Mouse (Mus musculus) kidney, postnatal 25 days (tissue): Measurements from ENCODE around the gene Olfr1324.
"Not testable (repeated sequence)": the region's sequence is repeated elsewhere in the genome, so short reads cannot be mapped to it uniquely, and the experiment has no call there.

ENCODE experiments used
- DNase-seq, 2 experiments: peaks; one replicate each; pipeline ENCODE4 v3.0.0; 2021; ENCODE audit warnings: mixed read lengths in 2 of 2

Gene Olfr1324

DNA sequence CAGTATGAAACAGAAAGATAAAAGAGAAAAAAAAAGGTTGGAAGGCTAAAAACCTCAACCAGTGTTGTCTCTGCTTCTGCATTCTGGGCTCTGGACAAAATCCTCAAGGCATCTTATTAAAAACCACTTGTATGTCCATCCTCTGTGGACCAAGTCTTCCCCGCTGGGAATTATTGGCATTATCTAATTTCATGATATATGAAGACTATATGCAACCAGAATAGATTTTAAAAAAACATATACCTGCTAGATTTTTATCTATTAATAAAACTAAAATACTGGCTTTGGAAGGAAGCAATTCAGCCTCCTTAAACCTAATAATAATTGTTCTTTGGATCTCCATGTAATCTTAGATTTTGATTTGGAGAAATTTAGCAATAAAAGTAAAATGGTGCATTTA is at the start of gene Olfr1324:
Gene Olfr1324 (minus strand): TSS at position 101 of the 400 bp plus-strand sequence.
- DNase-seq: no peak

- DNase-seq: not testable (repeated sequence)
Measured at GRCm38 (mm10) chrX:50470341-50470740, 42.0 kb upstream of the Olfr1324 start.

DNA sequence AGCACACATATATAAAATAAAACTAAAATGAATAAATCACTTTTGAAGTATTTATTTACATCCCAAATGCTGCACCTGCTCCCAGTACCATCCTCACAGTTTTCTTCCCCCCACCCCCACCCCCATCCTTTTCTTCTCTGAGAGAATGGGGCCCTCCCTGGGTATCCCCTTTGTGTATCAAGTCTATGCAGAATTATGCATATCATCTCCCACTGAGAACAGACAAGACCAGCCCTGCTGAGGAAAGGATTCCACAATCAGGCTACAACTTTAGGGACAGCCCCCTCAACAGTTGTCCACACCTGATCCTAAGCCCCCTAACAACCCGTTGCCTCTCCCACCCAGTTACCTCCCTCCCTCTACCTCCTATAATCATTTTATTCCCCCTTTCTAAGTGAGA is 27.8 kb upstream of the Olfr1324 start:
- DNase-seq: no peak

DNA sequence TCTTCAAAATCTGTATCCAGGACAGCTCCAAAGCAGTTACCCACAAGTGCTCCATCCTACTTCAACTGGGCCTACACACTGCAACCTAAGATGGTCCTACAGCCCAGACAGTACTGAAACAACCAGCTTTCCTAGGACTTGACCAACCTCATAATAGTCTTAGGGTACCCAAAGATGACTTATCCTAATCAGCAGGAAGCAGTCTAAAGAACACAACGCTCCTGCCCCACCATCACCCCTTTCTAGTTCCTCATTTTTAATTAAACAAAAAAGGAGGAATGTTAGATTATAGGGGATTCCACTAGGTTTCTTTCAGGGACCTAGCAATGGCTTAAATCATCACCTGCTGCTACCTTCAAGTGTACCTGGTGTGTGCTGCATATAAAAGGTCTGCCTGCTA is 15.1 kb upstream of the Olfr1324 start:
- no peak for DNase-seq

DNA sequence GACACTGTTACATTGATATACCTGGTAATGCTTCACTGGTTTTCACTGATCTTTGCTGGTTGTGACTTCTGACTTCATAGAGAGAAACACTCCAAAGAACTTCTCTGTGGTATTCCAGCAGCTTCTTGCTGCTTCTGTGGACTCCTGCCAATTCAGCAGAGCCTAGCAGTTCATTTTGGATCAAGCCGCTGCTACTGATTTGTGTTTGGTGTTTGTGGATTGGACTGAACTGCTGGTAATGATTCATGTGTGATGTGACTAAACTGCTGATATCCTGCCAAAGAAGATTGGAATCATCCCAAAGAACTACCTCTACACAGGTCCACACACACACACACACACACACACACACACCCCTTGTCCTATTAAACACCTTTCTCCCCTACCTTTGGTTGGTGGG is 14.4 kb upstream of the Olfr1324 start:
- DNase-seq: no peak

DNA sequence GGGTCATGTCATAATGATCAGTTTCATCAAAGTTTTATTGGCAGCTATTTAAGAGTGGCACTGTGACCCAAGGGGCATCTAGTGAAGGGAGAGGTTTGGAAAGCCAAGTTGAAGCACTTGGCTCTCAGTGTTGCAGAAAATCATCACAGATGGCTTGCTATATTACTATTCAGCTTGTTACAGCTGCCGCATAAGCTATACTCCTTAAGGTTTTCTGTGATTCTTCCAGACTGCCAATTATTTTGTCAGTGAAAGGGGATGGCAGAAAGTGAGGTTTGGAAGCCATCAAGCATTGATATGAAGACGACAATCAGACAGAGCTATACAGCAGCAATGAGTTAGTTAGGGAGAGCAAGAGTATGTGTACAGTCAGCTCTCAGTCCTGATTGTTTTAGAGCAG is 4.2 kb upstream of the Olfr1324 start:
- no peak for DNase-seq

DNA sequence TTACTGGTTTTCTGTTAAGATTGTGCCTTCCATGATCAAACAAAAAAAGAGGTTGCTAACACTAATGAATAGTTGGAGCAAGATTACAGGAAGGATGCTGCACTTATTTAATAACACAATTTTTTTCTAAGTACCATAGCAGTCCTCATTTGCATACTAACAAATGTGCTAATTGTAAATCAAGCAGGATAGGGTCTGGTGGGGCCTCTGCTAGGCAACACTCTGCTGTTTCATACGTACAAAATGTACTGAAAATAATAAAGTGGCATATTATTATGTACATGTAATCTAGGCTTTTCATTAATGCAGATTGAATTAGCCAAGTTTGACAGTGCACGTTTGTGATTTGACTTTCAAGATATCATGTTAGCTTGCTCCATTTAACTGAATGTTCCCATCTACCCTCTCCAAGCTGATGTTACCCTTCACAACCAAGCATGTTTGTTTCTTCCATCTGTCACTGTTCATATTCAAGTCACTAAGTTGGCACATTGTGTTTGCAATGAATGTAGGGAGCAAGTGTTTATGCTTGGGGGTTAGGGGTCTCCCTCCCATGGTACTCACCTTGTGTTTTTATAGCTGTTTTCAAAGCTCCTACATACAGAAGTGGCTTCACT is 478 bp downstream of the Olfr1324 start:
- no peak for DNase-seq

DNA sequence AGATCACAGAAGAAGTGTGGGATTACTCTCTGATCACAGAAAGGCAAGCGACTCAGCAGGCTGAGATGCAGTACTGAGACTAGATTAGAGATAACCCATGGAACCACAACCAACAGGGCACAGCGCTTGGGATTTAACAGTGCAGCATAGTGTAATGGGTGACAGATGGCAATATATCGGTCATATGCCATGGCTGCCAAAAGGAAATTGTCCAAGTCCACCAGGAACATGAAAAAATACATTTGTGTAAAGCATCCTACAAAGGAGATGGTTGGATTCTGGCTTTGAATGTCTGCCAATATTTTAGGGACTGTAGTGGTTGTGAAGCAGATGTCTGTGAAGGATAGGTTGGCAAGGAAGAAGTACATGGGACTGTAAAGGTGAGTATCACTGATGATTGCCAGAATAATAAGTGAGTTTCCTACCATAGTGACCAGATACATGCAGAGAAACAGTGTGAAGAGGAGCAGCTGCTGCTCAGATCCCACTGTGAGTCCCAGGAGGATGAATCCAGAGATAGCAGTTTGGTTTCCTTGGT is 2.3 kb downstream of the Olfr1324 start:
- DNase-seq: no peak

DNA sequence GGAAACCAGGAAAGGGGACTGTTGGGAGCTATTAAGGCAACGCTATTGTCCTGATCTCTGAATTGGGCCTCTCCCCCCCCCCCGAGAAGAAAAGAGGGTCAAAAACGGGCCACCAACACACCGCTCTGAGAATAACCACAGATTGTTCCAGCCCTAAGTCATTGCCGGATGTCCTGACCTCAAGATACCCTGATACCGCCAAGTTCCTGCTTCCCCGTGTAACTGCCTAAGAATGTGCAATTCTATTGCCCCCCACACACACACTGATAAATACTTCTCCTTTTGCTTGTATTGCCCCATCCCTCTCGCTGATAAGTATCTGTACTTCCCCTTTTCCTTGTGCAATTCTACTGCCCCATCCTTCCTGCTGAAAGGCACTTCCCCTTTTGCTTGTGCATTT is 17.9 kb downstream of the Olfr1324 start:
- not testable (repeated sequence) for DNase-seq

- DNase-seq: not testable (repeated sequence)
Measured at GRCm38 (mm10) chrX:50390616-50391015, 37.7 kb downstream of the Olfr1324 start.

GRCm38 (mm10) chrX:50374978-50375377 is 53.3 kb downstream of the Olfr1324 start:
- DNase-seq: no peak
